Mouse (Mus musculus): ENCODE data around the gene Dpf1. TPM values are rescaled to one million over a fixed set of nuclear protein-coding genes. Genes with fewer than 3 reads are reported as not detected.

Gene Dpf1
- total and polyA plus RNA-seq, 3 experiments: 10.2 to 17.3 TPM; not detected in 1

DNA sequence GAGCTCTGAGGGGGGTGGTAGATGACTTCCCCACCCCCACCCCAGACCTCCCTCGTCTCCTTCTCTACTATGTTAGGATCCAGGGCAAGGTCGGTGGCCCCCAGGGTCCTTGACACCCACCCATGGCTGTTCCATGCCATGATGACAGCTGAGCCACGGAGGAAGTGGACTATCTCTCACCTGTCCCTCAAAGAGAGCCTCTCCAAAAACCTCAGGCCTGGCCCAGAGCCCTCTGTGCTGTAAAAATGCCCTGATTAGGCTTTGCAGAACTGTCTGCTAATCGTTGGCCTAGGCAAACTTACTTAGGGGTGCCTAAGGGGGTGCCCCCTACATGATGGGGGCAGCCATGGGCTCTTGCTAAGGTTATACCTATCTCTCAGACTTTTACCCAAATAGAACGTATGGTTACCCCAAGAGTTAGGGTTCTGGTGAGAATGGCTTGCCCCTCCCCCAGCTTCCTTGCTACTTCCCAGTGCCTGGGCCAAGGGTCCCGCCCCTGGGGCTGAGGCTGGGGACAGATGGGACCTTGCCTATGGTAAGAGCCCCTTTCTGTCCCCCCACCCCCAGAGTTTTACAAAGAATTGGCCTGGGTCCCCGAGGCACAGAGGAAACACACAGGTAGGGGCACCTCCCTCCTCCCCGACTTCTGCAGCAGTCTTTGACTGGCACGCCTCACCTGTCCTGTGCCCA, 10.0 kb downstream of the Dpf1 start:
- peaks cover 21 to 39% of the 10 kb centered on the region in 2 experiments for H3K4me1 ChIP-seq (ENCODE audit: control insufficient read depth in 1 of 2, insufficient read depth in 2 of 2, low read length in 2 of 2)
- no peaks in the 10 kb centered on the region for H3K9me3 ChIP-seq (replicated peaks; ENCODE audit: insufficient read depth, low read length)
- peak; percentile 40 for DNase-seq (ENCODE audit: low read depth, low spot score)
- no peak overlapping the region for H3K27ac ChIP-seq (ENCODE audit: control insufficient read depth, low read depth, low read length)
- peaks cover 0 to 32% of the 10 kb centered on the region in 2 experiments; a peak in 2 of 4 replicates for H3K36me3 ChIP-seq (ENCODE audit: control insufficient read depth in 1 of 2, insufficient read depth in 2 of 2, low read length in 2 of 2)
- no peaks in the 10 kb centered on the region for H3K27me3 ChIP-seq (ENCODE audit: control insufficient read depth in 1 of 2, insufficient read depth in 2 of 2, low read length in 2 of 2)
- no peak overlapping the region for H3K4me3 ChIP-seq (ENCODE audit: control insufficient read depth in 1 of 2, insufficient read depth in 1 of 2, low read depth in 2 of 2, low read length in 2 of 2)
- no peak overlapping the region for H3K9ac ChIP-seq (ENCODE audit: control insufficient read depth, low read depth, low read length, poor library complexity, severe bottlenecking)
- H3K79me2 ChIP-seq (ENCODE audit: control insufficient read depth, insufficient read depth, low read length, poor library complexity): no peaks in the 10 kb centered on the region; the same call in 1 of the 2 replicates
- TF ChIP-seq ZKSCAN1 (IDR thresholded peaks at IDR 0.05; ENCODE audit: low read depth, low read length) (no peak), CHD1 (IDR thresholded peaks at IDR 0.05; ENCODE audit: low read depth, low read length) (no peak), TAL1 (IDR thresholded peaks at IDR 0.05; ENCODE audit: low read length) (peak; percentile 38), POLR2AphosphoS5 (IDR thresholded peaks at IDR 0.05; ENCODE audit: borderline replicate concordance, low read depth, low read length) (no peak), BHLHE40 (IDR thresholded peaks at IDR 0.05; ENCODE audit: borderline replicate concordance, low read depth, low read length) (0 out of 2 replicates have a peak, but pooled peaks have one; percentile 14), HCFC1 (IDR thresholded peaks at IDR 0.05; ENCODE audit: low read depth, low read length) (no peak), MAZ (IDR thresholded peaks at IDR 0.05; ENCODE audit: low read depth, low read length) (no peak), MAX (IDR thresholded peaks at IDR 0.05; ENCODE audit: low read length) (no peak), RAD21 (IDR thresholded peaks at IDR 0.05; ENCODE audit: low read depth, low read length) (no peak), MEF2A (IDR thresholded peaks at IDR 0.05; ENCODE audit: extremely low read depth, insufficient replicate concordance, low read depth, low read length, poor library complexity, severe bottlenecking) (no peak), TCF12 (IDR thresholded peaks at IDR 0.05; ENCODE audit: low read depth, low read length) (peak; percentile 68; the same call in 1 of the 2 replicates), CTCF (IDR thresholded peaks at IDR 0.05 in 2 of 3, conservative IDR thresholded peaks at IDR 0.05 in 1 of 3; ENCODE audit: control insufficient read depth in 1 of 3, insufficient read depth in 1 of 3, low read depth in 2 of 3, low read length in 3 of 3, poor library complexity in 1 of 3, severe bottlenecking in 1 of 3) (no peak), NRF1 (IDR thresholded peaks at IDR 0.05; ENCODE audit: insufficient read depth, low read depth, low read length, poor library complexity, severe bottlenecking) (no peak), NELFE (IDR thresholded peaks at IDR 0.05; ENCODE audit: low read depth, low read length) (no peak), ZC3H11A (IDR thresholded peaks at IDR 0.05; ENCODE audit: low read depth, low read length) (no peak), ETS1 (IDR thresholded peaks at IDR 0.05; ENCODE audit: low read depth, low read length) (peak; percentile 60), UBTF (IDR thresholded peaks at IDR 0.05; ENCODE audit: borderline replicate concordance, insufficient read depth, low read depth, low read length) (no peak), POLR2AphosphoS2 (IDR thresholded peaks at IDR 0.05; ENCODE audit: low read length) (no peak), TBP (IDR thresholded peaks at IDR 0.05; ENCODE audit: low read depth, low read length) (no peak), JUND (IDR thresholded peaks at IDR 0.05; ENCODE audit: low read depth, low read length) (no peak), RCOR1 (IDR thresholded peaks at IDR 0.05; ENCODE audit: low read depth, low read length) (peak; percentile 52; the same call in 1 of the 2 replicates), CHD2 (IDR thresholded peaks at IDR 0.05; ENCODE audit: low read length) (no peak), MAFK (IDR thresholded peaks at IDR 0.05; ENCODE audit: borderline replicate concordance, low read depth, low read length) (no peak), USF2 (IDR thresholded peaks at IDR 0.05; ENCODE audit: borderline replicate concordance in 1 of 2, insufficient read depth in 1 of 2, low read depth in 1 of 2, low read length in 2 of 2) (no peak), E2F4 (IDR thresholded peaks at IDR 0.05; ENCODE audit: borderline replicate concordance, low read depth, low read length) (no peak), MXI1 (IDR thresholded peaks at IDR 0.05; ENCODE audit: low read depth, low read length) (no peak), EP300 (IDR thresholded peaks at IDR 0.05; ENCODE audit: low read depth in 1 of 2, low read length in 2 of 2) (peak; percentile 65 to 68; a peak in 3 of 4 replicates), MYC (IDR thresholded peaks at IDR 0.05; ENCODE audit: low read depth, low read length) (no peak), ELF1 (IDR thresholded peaks at IDR 0.05; ENCODE audit: low read depth, low read length) (no peak), KAT2A (conservative IDR thresholded peaks at IDR 0.05; ENCODE audit: low read depth, low read length) (no peak), ZMIZ1 (IDR thresholded peaks at IDR 0.05; ENCODE audit: low read depth, low read length) (no peak), GATA1 (IDR thresholded peaks at IDR 0.05; ENCODE audit: low read depth, low read length) (peak; percentile 32; the same call in 1 of the 2 replicates), ZNF384 (IDR thresholded peaks at IDR 0.05; ENCODE audit: low read depth, low read length) (no peak), MYB (IDR thresholded peaks at IDR 0.05; ENCODE audit: low read depth, low read length) (no peak), SMC3 (IDR thresholded peaks at IDR 0.05; ENCODE audit: low read depth, low read length) (no peak), POLR2A (IDR thresholded peaks at IDR 0.05; ENCODE audit: control insufficient read depth in 1 of 2, insufficient read depth in 1 of 2, low read depth in 1 of 2, low read length in 2 of 2, poor library complexity in 1 of 2) (no peak)
